Mouse (Mus musculus) CD4-positive naive resting alpha-beta T cell, adult 76 days (primary cell): ENCODE measurements around the gene Zfp213. TPM values are rescaled to one million over a fixed set of nuclear protein-coding genes. Genes with fewer than 3 reads are reported as not detected.

Experiments
- total RNA-seq: library from RNA; stranded (reverse); gene quantifications from one replicate; pipeline ENCODE4 v1.2.4, GENCODE M21; 2023

Zfp213 gene
- 7.6 TPM for total RNA-seq

DNA sequence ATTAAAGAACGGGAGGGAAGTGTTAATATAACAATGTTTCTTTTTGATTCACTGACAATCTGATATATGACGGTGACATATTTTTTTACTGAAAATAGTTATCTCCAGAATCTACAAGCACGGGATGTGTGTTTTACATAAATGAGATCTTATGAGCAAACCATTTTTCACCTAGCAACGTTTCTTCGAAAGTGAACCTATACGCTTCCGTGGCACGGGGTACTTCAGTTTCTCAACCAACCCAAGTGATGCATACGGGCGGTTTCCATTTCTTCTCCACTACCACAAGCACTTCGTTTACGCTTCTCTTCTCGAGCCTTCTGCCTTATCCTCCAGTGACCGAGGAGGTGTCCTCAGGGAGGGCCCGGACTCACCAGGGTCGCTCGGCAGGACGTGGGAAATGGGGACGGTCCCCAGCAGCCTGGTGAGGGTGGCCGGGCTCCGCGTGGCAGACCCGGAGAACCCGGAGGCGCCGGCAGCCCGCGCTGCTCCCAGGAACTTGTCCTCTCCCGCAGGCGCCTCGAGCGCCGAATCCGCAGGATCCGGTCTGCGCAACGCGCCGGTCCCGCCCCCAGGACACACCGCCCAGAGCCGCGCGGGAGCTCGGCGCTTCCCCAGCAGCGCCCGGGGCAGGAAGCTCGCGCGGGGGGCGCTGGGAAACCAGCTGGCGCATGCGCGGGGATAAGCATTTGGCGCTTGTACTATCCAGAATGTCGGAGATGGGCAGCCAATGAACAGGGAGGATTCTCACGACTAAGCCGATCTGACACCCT is at the start of gene Zfp213:
Gene Zfp213, minus strand, starts transcription at position 644 of the 773 bp plus-strand sequence.

DNA sequence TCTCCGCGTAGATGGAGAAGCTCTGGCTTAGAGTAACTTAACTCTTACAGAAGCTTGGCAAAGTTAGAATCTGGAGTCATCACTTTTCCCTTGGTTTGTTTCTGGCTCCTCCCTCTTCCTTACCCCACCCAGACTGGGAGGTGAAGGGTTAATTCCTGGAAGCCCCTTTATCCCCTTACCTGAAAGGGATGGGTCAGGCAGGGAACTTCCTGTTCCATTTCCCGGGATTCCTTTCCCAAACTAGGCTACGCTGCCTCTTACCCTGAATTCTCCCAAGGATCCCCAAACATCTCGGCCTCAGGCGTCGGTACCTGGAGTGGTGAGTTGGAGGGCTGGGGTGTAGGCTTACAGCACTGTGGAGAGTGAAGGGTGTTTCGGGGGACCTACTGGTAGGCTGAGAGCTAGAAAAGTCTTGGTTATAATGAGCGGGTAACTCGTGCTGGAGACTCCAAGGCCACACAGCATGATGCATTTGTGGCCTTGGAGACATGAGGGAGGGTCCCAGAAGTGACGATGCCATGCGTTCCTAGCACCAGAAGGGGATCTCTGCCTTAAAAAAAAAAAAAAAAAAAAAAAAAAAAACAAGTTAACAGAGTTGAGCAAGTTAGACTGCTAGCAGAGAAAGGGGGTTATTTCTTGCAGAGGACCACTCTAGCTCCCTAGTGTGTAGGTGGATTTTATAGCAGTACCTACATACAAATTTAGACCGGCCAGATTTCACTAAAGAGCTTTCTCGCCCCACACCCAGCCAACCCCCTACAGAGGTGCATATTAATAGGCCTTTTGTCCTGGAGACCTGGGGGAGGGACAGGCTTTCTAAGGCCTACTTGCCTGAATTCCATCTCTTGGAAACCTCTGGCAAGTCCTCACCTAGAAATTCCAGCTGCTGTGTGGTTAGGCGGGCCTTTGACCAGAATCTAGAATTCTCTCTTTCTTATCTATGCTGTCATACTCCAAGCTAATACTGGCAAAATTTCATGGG is 36.9 kb upstream of the Zfp213 start, which contains the start of gene Zscan10:
Gene Zscan10, plus strand, starts transcription at position 216 of the 982 bp plus-strand sequence.

DNA sequence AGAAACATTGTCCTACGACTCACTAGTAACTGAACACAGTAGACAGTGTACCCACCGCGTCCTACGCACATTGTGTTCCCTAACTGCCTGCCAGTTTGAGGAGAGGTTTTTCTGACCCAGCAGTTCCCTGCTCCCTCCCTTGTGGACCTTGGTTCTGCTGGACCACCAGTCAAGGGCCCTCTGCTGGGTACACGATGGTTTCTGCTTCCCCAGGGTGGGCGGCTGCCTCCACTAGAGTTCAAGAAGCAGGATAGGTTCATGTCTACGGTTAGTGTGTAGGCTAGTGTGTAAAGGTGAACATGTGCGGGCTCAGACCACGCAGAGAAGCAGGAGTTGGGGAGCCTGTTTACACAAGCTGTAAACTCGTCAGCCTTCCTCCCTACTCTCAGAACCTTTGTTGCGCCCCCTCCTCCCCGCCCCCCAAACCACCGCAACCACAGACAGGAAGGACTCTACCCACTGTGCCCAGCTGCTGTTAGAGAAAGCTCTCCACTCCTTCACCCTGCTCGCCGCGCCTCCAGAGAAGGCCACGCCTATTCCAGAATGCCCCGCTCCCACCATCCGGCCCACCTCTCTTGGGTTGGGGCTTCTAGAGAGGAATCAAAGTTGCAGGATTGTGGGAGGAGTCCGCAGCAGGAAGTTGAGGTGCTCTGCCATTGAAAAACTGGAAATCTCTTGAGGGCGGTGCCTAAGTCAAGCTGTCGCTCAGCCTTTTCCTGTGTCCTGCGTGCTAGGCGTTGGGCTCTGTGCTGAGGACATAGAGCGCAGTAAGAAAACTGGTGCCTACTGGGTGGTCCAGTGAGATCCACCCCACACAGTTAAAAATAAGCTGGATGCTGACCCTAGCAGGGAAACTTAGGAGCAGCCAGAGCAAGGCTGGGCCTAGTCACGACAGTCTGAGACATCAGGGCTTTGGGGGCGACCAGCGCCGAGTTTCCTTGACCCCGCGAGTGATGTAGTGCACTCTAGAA is 34.8 kb upstream of the Zfp213 start, which contains the start of gene Zfp13:
Gene Zfp13, minus strand, starts transcription at position 906 of the 971 bp plus-strand sequence.

Other genes with a start within 250 kb of the Zfp213 start
- gene Vmn2r115, start 220.5 kb downstream of the Zfp213 start, total RNA-seq = not detected
- gene Vmn2r116, start 179.6 kb downstream of the Zfp213 start, total RNA-seq = not detected
- not detected for gene Vmn2r117, start 84.5 kb downstream of the Zfp213 start, total RNA-seq
- not detected for gene Zfp13, start 35.2 kb upstream of the Zfp213 start, total RNA-seq
- not detected for gene Zscan10, start 36.6 kb upstream of the Zfp213 start, total RNA-seq
- 0.38 TPM for gene Mmp25, start 81.0 kb upstream of the Zfp213 start, total RNA-seq
- 0.35 TPM for gene Bicdl2, start 96.3 kb upstream of the Zfp213 start, total RNA-seq
- 42.8 TPM for gene Hcfc1r1, start 109.4 kb upstream of the Zfp213 start, total RNA-seq
- 22.1 TPM for gene Thoc6, start 109.6 kb upstream of the Zfp213 start, total RNA-seq
- 71.7 TPM for gene Tnfrsf12a, start 113.2 kb upstream of the Zfp213 start, total RNA-seq
- gene Cldn6, start 115.0 kb upstream of the Zfp213 start, total RNA-seq = not detected
- gene Cldn9, start 119.8 kb upstream of the Zfp213 start, total RNA-seq = not detected
- gene 1520401A03Rik, start 158.5 kb upstream of the Zfp213 start, total RNA-seq = not detected
- gene Pkmyt1, start 162.1 kb upstream of the Zfp213 start, total RNA-seq = 37.1 TPM
- gene Paqr4, start 176.6 kb upstream of the Zfp213 start, total RNA-seq = 2.0 TPM
- gene Kremen2, start 181.6 kb upstream of the Zfp213 start, total RNA-seq = 0.62 TPM
- gene Flywch1, start 207.4 kb upstream of the Zfp213 start, total RNA-seq = 18.9 TPM
- not detected for gene Flywch2, start 221.8 kb upstream of the Zfp213 start, total RNA-seq
- 1,551 TPM for gene Srrm2, start 226.3 kb upstream of the Zfp213 start, total RNA-seq